Mouse (Mus musculus): ENCODE data around the gene Gpat3. TPM values are rescaled to one million over a fixed set of nuclear protein-coding genes. Genes with fewer than 3 reads are reported as not detected.

The Gpat3 gene
- total RNA-seq, 2 experiments from 2014 or later = 0.99 to 1.8 TPM

DNA sequence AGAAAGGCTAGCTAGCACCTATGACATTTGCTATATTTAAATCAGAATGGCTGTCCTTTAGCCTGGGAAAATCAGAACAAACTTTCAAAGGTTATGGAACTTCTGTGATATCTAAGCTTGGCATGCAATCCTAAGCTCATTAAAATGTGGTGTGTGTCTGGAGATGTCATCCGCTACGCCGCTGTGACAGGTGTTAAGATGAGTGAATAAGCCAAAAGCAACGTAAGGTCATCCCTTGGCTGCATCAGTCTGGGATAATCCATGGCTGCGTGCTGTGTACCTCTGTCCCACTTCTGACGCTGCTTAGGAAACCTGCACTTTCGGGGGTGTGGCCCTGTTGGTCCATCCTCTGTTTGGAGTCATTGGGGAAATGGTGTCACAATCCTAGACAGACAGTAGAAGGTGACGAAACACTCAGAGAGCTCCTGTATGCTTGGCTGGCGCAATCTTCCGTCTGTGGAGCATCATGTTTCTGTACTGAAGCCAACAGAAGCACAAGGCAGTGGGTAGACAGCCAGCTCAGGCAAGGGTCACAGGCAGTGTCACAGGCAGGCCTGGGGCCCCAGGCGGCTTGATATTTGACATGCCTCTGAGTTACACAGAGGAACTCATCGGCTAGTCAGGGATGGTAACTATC, 15.0 kb downstream of the Gpat3 start:
- DNase-seq = peak; percentile 11
- intact Hi-C loops (cut with DNase I) = no loop called here

DNA sequence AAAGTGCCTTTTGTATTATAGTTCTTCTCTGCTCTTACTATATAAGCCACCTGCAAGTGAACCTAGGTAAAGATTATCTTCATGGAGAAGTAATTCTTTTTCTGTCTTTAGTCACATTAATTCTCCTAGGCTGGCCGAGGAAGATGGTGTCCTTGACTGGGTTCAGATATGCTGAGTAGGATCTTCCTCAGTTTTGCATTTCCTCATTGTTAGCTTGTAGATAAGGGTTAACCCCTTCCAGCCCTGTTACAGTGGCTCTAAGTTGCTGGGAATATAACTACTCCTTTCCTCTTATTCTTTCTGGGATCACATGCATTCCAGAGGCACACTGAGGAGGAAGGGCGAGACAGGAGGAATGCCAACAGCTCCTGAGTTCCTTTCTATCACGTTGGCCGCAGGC, 15.6 kb downstream of the Gpat3 start:
- intact Hi-C loops (cut with DNase I) = no loop called here
- DNase-seq = no peak

DNA sequence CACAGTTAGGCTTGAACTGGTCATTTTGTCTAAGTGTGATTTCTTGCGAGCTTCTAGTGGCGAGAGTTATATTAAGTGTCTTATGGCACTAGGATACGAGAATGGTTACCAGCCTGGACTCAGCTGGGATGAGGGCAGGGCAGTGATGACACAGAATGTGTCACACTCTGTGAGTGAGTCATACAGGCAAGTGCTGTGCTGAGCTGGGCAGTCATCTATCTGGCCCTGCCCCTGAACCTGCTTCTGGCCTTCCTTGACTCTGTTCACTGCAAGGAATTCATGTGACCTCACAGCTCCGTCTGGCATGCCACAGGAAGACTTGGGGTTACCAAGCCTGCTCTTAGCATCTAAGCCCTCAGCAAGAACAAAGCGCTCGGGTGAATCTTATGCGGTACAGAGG, 16.3 kb downstream of the Gpat3 start:
- DNase-seq = no peak
- intact Hi-C loops (cut with DNase I) = no loop called here

DNA sequence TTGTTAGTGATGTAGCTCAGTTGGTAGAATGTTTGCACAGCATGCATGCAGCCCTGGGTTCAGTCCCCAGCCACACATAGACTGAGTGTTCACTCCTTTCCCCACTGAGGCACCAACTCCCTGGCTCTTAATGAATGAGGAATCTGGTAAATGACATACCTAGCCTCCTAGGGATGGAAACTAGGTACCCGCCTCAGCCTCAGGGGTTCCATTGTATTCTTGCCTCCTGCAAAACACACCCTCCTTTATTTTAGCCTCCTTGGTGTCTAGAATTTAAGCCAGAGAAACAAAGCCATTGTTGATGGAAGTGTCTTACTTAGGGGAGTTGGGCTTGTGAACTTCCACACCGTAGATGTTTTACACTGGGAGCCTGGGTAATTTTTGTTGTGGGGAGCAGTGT, 17.6 kb downstream of the Gpat3 start:
- no peak for DNase-seq
- intact Hi-C loops (cut with DNase I) = no loop called here

DNA sequence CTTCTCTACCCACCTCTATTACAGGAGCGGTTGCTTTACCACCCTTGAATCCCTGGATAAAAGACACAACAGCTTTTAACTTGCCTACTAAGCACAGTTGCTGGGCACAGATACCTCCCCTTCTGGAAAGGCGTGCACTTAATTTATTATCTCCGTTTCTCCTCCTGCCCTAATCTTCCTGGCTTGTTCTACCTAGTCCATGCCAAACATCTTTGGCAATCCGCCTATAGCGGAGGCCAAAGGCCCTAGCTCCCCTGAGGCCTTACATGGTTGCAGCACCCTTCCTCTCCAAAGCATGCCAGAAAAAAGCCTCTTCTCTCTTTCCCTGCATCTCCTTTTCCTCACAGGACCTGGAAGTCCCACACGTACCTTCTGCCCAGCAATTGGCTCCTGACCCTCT, 18.9 kb downstream of the Gpat3 start:
- intact Hi-C loops (cut with DNase I) = no loop called here
- no peak for DNase-seq

DNA sequence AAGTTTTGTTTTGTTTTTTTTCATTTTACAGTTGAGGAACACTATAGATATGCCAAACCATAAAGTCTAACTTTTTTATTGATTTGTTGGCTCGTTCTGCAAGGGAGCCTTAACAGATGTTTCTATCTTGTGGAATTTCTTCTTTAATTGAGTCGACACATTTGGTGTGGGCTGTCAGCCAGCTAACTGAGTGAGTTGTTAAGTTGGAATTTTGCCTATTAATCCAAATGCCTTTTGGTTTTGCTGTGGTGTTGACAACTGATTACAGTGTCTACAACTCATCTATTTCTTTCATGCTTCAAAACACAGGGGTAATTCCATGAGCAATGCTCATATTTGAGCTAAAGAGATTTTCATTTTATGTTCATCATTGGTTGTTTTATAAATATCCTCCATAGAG, 20.7 kb downstream of the Gpat3 start:
- intact Hi-C loops (cut with DNase I) = no loop called here
- DNase-seq = no peak

DNA sequence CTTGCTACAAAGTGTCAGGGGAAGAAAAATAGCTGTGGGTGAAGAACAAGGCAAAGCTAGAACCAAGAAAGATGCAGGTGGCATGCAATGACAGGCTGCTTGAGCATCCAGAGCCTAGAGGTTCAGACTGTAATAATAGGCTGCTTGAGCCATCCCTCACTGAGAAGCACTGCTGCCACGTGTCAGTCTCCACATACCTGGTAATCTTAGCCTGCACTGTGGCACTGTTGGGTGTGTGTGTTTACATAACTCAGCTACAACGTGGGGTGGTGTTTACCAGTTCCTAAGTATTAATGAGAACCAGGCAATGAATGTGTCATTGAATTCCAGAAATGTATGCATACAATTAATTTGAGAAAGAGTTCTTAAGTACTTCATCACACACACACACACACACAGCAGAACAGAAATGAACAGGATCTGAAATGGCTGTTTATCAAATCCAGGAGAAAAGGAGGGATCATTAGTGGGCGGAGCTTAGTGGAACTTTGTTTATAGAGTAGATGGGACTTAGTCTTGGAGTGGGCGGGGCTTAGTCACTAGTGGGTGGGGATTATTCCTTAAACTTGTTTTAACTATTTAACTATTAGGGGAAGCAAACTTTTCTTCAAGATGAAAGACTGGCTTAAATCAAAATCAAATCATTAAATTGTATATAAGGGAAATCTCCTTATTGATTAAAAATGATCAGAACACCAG, 23.8 kb downstream of the Gpat3 start:
- no peak for DNase-seq
- intact Hi-C loops (cut with DNase I) = no loop called here

DNA sequence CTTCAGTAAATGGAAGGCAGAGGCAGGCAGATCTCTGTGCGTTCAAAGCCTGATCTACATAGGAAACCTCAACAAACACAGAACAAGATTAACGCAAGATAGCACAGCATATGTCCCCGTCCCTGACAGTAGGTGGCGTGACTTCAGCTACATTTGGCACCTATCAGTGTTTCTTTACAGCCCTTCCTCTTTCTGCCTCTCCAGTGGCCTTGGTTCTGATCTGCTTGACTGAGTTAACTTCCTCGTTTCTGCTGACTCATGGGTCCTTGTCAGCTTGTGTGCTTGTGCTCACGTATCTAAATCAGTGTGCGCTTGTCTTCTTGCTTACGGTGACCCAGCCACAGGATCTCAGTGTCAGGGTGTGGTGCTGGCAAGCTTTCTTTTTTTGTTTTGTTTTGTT, 26.5 kb downstream of the Gpat3 start:
- intact Hi-C loops (cut with DNase I) = no loop called here
- no peak for DNase-seq

DNA sequence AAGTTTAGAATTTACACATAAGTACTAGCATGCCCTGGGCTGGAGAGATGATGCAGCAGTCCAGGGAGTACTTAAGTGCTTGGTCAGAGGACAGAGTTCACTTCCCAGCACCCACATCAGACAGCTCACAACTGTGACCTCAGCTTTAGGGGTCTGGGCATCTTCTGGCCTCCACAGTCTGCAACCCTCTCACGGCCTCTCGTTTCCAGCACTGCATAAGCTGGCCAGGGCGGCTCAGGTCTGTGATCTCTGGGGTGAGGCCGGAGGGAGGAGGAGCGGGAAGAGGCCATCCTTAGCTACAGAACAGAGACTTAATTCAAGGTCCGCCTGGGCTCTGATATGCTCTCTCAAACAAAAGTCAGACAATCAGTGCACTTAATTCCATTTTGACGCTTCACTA, 29.2 kb downstream of the Gpat3 start:
- intact Hi-C loops (cut with DNase I) = no loop called here
- no peak for DNase-seq

DNA sequence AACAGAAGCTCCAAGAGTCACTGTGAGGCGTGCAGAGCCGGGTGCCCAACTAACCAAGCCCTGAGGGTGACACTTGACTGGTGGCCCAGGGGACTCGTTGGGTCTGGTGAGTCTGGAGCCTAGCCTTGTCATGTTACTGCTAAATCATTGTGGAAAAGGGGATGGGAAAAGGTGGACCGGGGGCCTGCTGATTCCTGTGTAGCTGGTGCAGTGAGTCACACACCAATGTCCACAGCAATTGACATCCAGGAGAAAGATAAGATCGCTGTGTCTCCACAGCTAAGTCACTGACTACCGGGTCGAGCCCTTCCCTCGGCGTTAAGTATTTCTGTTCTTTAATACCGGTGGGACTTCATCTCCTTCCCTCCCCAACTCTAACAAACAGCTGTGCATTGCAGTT, 29.7 kb downstream of the Gpat3 start:
- intact Hi-C loops (cut with DNase I) = no loop called here
- DNase-seq = no peak

DNA sequence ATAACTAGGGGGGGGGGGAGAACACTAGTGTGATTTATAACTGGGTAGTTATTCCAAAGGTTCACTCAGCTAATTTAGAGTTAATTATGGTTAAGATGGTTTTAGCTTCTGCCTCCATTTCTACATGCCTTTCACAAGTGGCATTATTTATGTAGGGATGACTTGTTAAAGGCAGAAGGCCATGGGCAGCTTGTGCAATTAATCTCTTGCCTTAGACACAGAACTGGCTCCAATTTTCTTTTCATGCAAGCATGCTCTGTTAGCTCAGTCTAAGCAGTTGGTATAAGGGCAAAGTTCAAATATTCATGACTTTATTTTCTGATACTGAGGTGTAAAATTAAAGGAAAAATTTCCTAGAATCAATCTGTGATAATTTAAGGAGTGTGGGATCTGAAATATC, 31.5 kb downstream of the Gpat3 start:
- intact Hi-C loops (cut with DNase I) = no loop called here

DNA sequence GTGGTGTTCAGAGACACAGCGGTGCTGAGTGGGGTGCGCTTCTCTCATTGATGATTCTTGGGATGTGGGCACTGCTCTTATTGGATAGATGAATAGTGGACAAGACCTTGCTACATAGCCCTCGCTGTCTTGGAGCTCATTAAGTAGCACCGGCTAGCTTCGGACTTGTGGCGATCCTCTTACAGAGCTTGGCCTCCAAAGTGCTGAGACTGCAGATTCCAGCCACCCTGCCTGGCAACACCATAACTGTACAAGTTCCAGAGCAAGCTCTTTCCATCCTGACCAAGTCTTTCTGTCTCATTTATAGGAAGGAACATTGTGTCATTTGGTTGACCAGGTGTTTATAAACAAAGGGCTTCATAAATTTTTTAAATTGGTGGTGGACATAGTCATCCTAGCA, 39.7 kb downstream of the Gpat3 start:
- intact Hi-C loops (cut with DNase I) = no loop called here
- no peak for DNase-seq

More for the DNA sequence above, 31.5 kb downstream of the Gpat3 start:
- DNase-seq = no peak

DNA sequence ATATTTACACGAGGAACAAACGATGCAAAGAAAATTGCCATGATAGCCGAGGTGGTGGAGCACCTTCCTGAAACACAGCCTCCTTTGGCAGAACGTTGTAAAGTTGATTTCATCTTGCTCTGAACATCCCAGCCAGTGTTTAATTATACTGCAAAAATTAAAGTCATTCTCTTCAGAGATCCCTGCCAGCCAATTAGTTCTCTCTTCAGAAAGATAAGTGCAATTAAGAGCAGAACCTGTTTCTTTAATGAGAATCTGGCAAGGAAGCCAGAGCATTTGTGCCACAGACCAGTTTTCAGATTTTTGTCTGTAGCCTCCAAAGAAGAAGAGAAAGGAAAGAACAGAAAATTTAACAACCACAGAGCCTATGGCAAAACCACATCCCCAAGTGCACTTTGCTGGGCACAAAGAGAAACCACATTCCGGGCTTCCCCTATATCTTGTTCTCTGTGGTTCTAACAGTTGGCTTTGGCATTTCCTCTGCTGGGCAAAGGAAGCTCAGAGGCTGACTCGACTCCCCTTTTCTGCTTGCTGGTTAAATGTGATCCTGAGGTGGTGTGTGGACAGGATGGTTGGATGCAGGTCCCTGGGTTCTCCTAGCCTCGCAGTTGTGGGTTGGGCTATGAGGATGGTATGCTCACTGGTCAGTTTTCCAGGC, 40.9 kb downstream of the Gpat3 start:
- intact Hi-C loops (cut with DNase I) = no loop called here
- DNase-seq = no peak

DNA sequence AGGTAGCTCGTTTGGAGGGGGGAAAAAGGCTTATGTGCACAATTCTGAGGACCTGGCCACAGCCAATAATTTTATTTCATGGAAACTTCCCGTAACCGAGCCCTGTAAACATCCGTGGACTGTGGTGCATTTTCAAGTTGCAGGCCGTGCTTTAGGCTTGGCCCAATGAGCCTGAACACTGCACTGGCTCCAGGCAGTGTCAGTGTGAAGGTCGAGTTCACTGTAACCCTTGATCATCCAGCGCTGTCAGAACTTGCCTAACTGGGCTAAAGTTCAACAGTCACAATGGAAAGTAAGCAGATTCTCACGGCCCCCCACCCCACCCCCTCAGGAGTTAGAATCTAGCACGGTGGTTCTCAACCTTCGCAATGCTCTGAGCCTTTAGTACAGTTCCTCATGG, 50.7 kb downstream of the Gpat3 start:
- no peak for DNase-seq
- intact Hi-C loops (cut with DNase I) = no loop called here

DNA sequence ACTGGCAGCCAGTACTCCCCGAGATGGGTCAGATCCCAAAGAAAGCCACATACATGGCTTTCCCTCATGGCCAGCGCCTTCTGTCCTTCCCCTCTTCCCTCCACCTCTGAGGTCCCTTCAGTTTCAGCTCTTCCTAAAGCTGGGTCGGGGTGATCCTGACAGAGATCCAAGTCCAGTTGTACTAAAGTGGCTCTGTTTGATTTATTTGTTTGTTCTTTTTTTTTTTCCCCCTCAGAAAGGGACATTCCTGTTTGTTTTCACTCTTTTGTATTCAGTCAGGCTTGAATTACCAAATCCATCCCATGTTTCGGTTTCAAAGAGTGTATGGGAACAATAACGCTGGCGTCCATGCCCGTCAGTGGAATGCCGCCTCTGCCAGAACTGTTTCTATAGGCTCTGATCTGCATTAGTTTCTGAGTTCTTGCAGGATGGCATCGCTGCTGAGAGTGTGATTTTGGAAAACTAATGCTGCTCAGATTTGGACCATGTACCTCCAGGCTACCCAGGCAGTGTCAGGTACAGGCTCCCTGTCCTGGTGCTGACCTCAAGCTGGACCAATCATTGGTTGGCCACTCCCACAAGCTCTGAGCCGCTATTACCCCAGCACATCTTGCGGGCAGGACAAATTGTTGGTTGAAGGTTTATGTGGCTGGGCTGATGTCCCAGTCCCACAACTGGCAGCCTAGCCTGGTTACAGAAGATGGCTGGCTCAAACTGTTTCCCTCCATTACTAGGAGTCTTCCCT, 54.4 kb downstream of the Gpat3 start:
- intact Hi-C loops (cut with DNase I) = no loop called here
- DNase-seq = no peak

DNA sequence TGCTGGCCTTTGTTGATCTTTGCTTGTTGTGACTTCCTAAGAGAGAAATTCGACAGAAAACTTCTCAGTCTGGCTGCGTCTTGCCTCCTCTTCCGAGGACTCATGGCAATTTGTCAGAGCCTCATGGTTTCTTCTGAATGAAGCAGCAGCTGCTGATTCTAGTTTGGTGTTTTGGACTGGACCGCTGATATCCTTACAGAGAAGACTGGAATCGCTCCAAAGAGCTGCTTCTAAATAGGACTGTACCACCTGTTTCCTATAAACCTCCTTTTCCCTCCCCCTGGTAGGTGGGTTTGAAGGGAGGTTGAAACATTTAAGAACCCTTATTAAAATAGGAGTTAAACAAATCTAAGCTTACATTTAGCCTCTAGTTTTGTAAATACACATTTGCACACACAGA, 55.5 kb downstream of the Gpat3 start:
- intact Hi-C loops (cut with DNase I) = no loop called here
- no peak for DNase-seq

DNA sequence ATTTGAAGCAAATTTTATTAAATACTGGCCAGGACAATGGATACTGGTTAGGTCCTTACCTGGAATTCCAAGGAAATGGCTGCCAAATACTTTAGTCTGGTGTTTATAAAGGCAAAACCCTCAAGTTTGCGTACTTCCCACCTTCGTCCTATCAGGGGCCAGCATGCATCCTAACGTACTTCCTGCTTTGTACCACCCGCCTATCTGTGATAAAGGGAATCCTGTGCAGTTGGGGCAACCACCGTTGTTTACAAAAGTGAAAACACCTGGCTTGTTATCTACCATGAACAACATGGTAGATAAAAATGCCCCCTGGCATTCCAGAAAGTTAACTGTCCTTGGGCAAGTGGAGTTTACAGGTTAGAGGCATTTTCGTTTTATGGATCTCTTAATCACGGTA, 63.0 kb downstream of the Gpat3 start:
- DNase-seq = no peak
- intact Hi-C loops (cut with DNase I) = no loop called here

DNA sequence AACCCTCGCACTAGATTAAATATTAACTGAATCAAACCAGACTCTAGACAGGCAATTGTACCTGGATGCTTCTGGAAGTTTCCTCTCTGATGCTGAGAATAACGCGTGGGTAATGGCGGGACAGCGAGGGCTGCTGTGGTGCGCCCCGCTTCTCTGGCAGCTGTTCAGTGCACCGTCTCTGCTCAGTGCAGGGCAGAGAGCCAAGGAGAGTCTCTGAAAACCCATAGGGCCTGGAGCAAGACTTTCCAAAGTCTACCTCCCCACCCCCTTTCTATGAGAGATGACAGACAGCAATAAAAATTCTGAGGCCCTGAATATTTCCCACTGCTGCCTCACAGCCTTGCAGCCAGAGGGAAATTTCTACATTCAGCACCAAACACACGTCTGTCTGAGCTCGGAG, 63.4 kb downstream of the Gpat3 start:
- no peak for DNase-seq
- intact Hi-C loops (cut with DNase I) = no loop called here

DNA sequence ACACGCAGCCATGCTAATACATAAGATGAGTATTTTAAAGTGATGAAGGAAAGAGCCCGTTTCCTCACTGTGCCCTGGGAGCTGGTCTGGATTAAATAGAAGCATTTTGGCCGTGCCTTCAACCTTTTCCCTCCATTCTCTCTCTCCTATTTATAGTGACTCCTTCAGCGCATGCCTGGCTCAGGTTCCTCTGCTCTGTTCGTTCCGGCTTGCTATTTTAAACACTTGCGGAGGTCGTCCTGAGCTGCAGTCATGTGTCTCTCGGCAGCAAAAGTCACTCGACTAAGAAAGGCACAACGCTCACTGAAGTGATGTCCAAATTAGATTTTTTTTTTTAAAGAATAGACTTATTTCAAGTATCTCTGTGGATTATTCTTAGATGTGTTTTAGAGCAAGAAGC, 64.2 kb downstream of the Gpat3 start:
- intact Hi-C loops (cut with DNase I) = no loop called here
- no peak for DNase-seq

DNA sequence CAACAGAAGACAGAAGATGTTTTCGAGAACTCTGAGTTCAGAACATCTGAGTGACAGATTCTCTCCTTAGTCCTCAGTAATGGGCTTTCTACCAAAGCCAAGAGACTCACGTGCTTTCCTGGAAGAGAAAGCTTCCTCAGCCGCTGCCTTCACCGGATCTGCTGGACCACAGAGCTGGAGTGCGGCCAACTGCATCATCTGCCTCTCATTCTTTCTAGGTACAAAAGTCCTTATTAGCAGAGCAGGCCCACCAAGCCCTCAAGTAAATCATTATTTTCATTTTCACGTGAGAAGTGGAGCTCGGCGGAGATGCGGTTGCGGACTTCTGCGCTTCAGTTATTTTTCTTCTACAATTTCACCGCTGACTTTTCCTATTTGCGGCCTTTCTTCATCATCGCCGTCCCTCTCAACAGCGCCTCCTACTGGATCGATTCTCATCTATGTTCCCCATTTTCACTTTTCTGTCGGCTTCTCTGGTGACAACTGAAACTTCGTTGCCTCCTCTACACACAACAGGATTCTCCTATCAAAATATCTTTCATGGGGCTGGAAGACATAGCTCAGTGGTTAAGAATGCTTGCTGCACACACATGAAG, 66.1 kb downstream of the Gpat3 start:
- peak; percentile 21 for DNase-seq
- intact Hi-C loops (cut with DNase I) = no loop called here

DNA sequence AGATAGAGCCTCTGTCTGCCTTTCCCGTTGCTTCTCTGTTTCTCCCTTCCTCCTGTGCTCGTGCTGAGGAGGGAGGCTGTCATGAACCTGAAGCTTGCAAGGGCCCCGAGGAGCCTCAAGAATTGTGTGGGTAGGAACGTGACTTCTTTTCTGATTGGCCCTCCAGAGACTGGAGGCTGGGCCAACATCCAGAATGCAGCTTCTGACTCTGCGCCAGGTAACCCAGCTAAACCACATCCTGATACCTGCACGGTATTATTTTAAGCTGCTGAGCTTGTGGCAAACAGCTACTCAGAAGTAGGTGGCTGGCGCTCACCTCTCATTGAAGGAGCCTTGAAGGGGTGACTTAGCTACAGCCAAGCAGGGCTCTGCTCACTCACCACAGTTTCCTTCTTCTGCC, 66.9 kb downstream of the Gpat3 start:
- DNase-seq = no peak
- intact Hi-C loops (cut with DNase I) = no loop called here

All from left cerebral cortex, postnatal 4 days (tissue).